15 mouse cellular contexts compared by ENCODE assay signal in genomic region chr6:30042483-30042882, GRCm38 (mm10). TPM values are rescaled to one million over a fixed set of nuclear protein-coding genes. Genes with fewer than 3 reads are reported as not detected.
DNase-seq lines count a peak whose midpoint lies in the region; ATAC-seq and TF ChIP-seq lines count a peak whose summit lies in the region.
"Had no signal": no experiment of that assay in that cellular context is flagged by ENCODE, and none has a peak within 500 bp of the region (broad histone marks: within the 10 kb centered on the region; RNA-seq: fewer than 3 reads in every experiment).

No protein-coding gene starts in this region.

- H3K27ac ChIP-seq in forebrain, embryonic 14.5 days (ENCODE audit: low read depth, low read length), result no peak overlapping the region
- no peak overlapping the region for H3K27ac ChIP-seq in forebrain, embryonic 15.5 days (replicated peaks)
- no peak overlapping the region for H3K27ac ChIP-seq in left cerebral cortex, adult 2 months
- H3K27ac ChIP-seq: embryonic facial prominence, embryonic 15.5 days; forebrain, embryonic 13.5 days; hindbrain, embryonic 10.5 days; macrophage had no signal

- H3K27me3 ChIP-seq in forebrain, embryonic 14.5 days (replicated peaks; ENCODE audit: control insufficient read depth, insufficient read depth, low read length), result no peaks in the 10 kb centered on the region
- no peaks in the 10 kb centered on the region for H3K27me3 ChIP-seq in forebrain, embryonic 15.5 days
- H3K27me3 ChIP-seq: embryonic facial prominence, embryonic 15.5 days; forebrain, embryonic 13.5 days had no signal

- intact Hi-C loops in left cerebral cortex, postnatal 4 days (cut with DNase I), result no loop called here
- intact Hi-C loops in left cerebral cortex, adult 2 months (cut with DNase I), result no loop called here

- H3K4me3 ChIP-seq in forebrain, embryonic 14.5 days (ENCODE audit: low read depth, low read length), result no peak overlapping the region
- no peak overlapping the region for H3K4me3 ChIP-seq in forebrain, embryonic 15.5 days
- H3K4me3 ChIP-seq in left cerebral cortex, adult 2 months, result no peak overlapping the region
- H3K4me3 ChIP-seq: embryonic facial prominence, embryonic 15.5 days; forebrain, embryonic 13.5 days; hindbrain, embryonic 10.5 days had no signal

- no peak overlapping the region for H3K4me2 ChIP-seq in forebrain, embryonic 14.5 days (ENCODE audit: low read length)
- no peak overlapping the region for H3K4me2 ChIP-seq in forebrain, embryonic 15.5 days (replicated peaks)
- H3K4me2 ChIP-seq: embryonic facial prominence, embryonic 15.5 days; forebrain, embryonic 13.5 days had no signal

- H3K9ac ChIP-seq in forebrain, embryonic 14.5 days (ENCODE audit: low read length), result no peak overlapping the region
- H3K9ac ChIP-seq in forebrain, embryonic 15.5 days (replicated peaks), result no peak overlapping the region
- H3K9ac ChIP-seq: embryonic facial prominence, embryonic 15.5 days; forebrain, embryonic 13.5 days had no signal

- no peaks in the 10 kb centered on the region for H3K36me3 ChIP-seq in forebrain, embryonic 14.5 days (ENCODE audit: control insufficient read depth, insufficient read depth, low read length)
- no peaks in the 10 kb centered on the region for H3K36me3 ChIP-seq in forebrain, embryonic 15.5 days
- H3K36me3 ChIP-seq: embryonic facial prominence, embryonic 15.5 days; hindbrain, embryonic 10.5 days had no signal

- no peak for ATAC-seq in forebrain, embryonic 14.5 days
- no peak for ATAC-seq in forebrain, embryonic 15.5 days (replicated peaks)
- ATAC-seq: forebrain, embryonic 13.5 days; intestine, embryonic 16.5 days had no signal

- no peak for TF ChIP-seq CTCF in left cerebral cortex, adult 2 months (IDR thresholded peaks at IDR 0.05)

- no peaks in the 10 kb centered on the region for H3K9me3 ChIP-seq in forebrain, embryonic 14.5 days (replicated peaks; ENCODE audit: control insufficient read depth, low read length)
- H3K9me3 ChIP-seq in forebrain, embryonic 15.5 days, result no peaks in the 10 kb centered on the region
- H3K9me3 ChIP-seq: embryonic facial prominence, embryonic 15.5 days; forebrain, embryonic 13.5 days; G1E; hindbrain, embryonic 10.5 days had no signal

- 0 out of 2 replicates have a peak, but pooled peaks cover 4% of the 10 kb centered on the region for H3K4me1 ChIP-seq in forebrain, embryonic 14.5 days (ENCODE audit: control insufficient read depth, insufficient read depth, low read length)
- H3K4me1 ChIP-seq in forebrain, embryonic 15.5 days, result peaks cover 7% of the 10 kb centered on the region

- 63% methylated on average over 3 of the region's 3 CpGs for WGBS in forebrain, embryonic 14.5 days
- WGBS in forebrain, embryonic 15.5 days, result 60% methylated on average over 3 of the region's 3 CpGs

- DNase-seq in forebrain, embryonic 14.5 days (ENCODE audit: low spot score), result peak; percentile 56
- DNase-seq in left cerebral cortex, postnatal 4 days, result peak; percentile 71
- no peak for DNase-seq in left cerebral cortex, adult 2 months (ENCODE audit: extremely low spot score in 1 of 2, low spot score in 2 of 2)
- DNase-seq in testis, postnatal 10 days (ENCODE audit: low spot score), result peak; percentile 49
- DNase-seq in testis, postnatal 14 days (ENCODE audit: low spot score), result no peak
- DNase-seq in ovary, postnatal 14 days (ENCODE audit: low spot score), result no peak
- DNase-seq in layer of hippocampus, postnatal 14 days (ENCODE audit: low spot score in 2 of 2), result no peak
- DNase-seq: cerebellum, postnatal 25 days had no signal

RNA-seq across cellular contexts. Expression of gene Nrf1, which starts 5.3 kb away (rescaled TPM):
- polyA plus RNA-seq in forebrain, embryonic 14.5 days (2014; fragmentation: Nextera tagmentation; extraction: Ambion mirVana), result 46.5 and 48.7 TPM in 2 replicates
- 56.3 and 59.6 TPM in 2 replicates for polyA plus RNA-seq in forebrain, embryonic 15.5 days (2015; fragmentation: Nextera tagmentation; extraction: Ambion mirVana)
- total RNA-seq in left cerebral cortex, postnatal 4 days (2021), result 10 to 100 TPM; 25.4 to 32.6 TPM
- total RNA-seq in left cerebral cortex, adult 2 months (2021), result 10 to 100 TPM; 21.7 to 24.2 TPM
- 10 to 100 TPM; 22.8 to 23.3 TPM for total RNA-seq in layer of hippocampus, postnatal 14 days (2021)

Comparison
In these comparisons a context has a peak if more than half of its experiments do, and no peak if none do; other contexts are left out.
1. DNase-seq: peak in forebrain, embryonic 14.5 days (single experiment), left cerebral cortex, postnatal 4 days (single experiment) and testis, postnatal 10 days (single experiment); none in left cerebral cortex, adult 2 months (0 of 2), testis, postnatal 14 days (single experiment), ovary, postnatal 14 days (single experiment) and layer of hippocampus, postnatal 14 days (0 of 2).